Mouse (Mus musculus) kidney, adult 2 months (tissue): ENCODE measurements at regions not wholly inside any gene's neighbourhood (a gene's known extent, or its start where the extent isn't known, plus 50 kb on each side); places are given as distances from the start of the nearest gene placed in this dataset.
A peak's percentile ranks its signal among the peaks of the same experiment; 100 is the strongest.

Experiments
- DNase-seq: peaks from one replicate; pipeline ENCODE4 v3.0.0; 2021
- H3K27ac ChIP-seq: fragments of 200-500 bp; 2 replicates; pipeline ENCODE4 v1.5.1; 2012; ENCODE audit warnings: low read depth, low read length, control low read depth, inconsistent platforms; ENCODE audit not compliant: insufficient read depth
- H3K27me3 ChIP-seq: fragments of 200-500 bp; replicated peaks from 2 replicates; pipeline ENCODE4 v1.6.1; 2012; ENCODE audit warnings: mild to moderate bottlenecking, moderate library complexity, low read length, inconsistent platforms; ENCODE audit not compliant: control insufficient read depth, insufficient read depth
- H3K36me3 ChIP-seq: fragments of 200-500 bp; 2 replicates; pipeline ENCODE4 v1.6.1; 2012; ENCODE audit warnings: mild to moderate bottlenecking, moderate library complexity, low read length, inconsistent platforms; ENCODE audit not compliant: control insufficient read depth, insufficient read depth
- H3K4me1 ChIP-seq: fragments of 200-500 bp; 2 replicates; pipeline ENCODE4 v1.6.1; 2011; ENCODE audit warnings: low read length; ENCODE audit not compliant: control insufficient read depth, insufficient read depth
- H3K4me3 ChIP-seq: fragments of 200-500 bp; 2 replicates; pipeline ENCODE4 v1.5.1; 2011; ENCODE audit warnings: mild to moderate bottlenecking, low read depth, low read length, control low read depth; ENCODE audit not compliant: insufficient read depth
- CTCF ChIP-seq: fragments of 200-500 bp; conservative IDR thresholded peaks from 2 replicates; pipeline ENCODE4 v1.5.1; 2011; ENCODE audit warnings: low read depth, mild to moderate bottlenecking, control low read depth, low read length, moderate library complexity, mixed read lengths; ENCODE audit not compliant: insufficient read depth, insufficient read length
- POLR2A ChIP-seq: fragments of 200-500 bp; IDR thresholded peaks from one replicate; pipeline ENCODE4 v1.6.1; 2011; ENCODE audit warnings: low read depth, low read length, control low read depth
- WGBS: fragments of 180-500 bp; shearing (Covaris S2); methylation state at CpG from one replicate; pipeline ENCODE4 v1.1.7; 2018; 5-methylcytosine and 5-hydroxymethylcytosine counted together

DNA sequence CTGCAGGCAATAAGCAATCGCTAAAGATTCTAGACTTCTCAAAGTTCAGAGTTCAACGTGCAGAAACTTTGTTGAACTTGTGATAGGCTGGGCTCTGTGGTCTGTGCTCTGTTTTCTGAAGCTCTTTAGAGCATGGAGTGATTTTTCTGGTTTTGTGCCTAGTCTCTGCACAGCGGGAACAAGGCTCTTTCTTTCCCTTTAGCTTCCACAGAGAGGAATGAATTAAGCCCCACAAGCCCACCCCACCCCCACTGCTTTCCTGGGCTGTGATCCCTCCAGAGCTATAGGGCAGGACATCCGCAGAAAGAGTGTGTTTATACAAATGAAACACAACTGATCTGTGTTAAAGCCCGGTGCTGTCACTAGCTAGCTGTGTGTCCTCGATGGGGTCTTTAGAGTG is 264.3 kb downstream of the Tcf7l2 start:
- Histone ChIP-seq H3K36me3 (no peaks in the 10 kb centered on the region), H3K4me3 (no peak overlapping the region), H3K4me1 (no peaks in the 10 kb centered on the region), H3K27me3 (no peaks in the 10 kb centered on the region; the same call in 1 of the 2 replicates), H3K27ac (no peak overlapping the region)
- no peak for TF ChIP-seq CTCF
- no peak for TF ChIP-seq POLR2A
- DNase-seq = no peak
- 56% methylated on average over 6 of the region's 6 CpGs for WGBS

- Histone ChIP-seq H3K36me3 (no peaks in the 10 kb centered on the region), H3K4me3 (no peak overlapping the region), H3K27ac (no peak overlapping the region), H3K4me1 (no peaks in the 10 kb centered on the region), H3K27me3 (no peaks in the 10 kb centered on the region; the same call in 1 of the 2 replicates)
- TF ChIP-seq POLR2A (no peak), CTCF (0 out of 2 replicates have a peak, but pooled peaks have one; percentile 24)
- no peak for DNase-seq
- over 99% methylated on average over 5 of the region's 5 CpGs for WGBS
Observed at GRCm38 (mm10) chr19:56007433-56007832, 265.8 kb downstream of the Tcf7l2 start.

DNA sequence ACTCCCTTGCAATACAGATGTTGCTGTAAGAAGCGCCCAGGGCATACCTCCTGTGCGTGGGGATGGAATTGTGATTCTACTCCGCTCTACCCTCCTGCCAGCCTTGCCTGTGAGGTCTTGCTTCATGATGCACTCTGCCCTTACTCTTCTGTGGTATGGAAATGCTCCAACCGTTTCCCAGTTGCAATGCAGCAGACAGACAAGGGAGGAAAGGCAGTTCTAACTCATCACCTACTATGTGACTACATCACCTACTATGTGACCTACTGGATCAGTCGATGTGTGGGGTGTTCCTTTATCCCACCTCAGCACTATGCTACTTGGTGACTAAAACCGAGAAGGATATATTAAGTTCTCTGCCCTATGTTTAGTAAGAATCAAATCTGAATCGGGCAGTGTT is 269.1 kb downstream of the Tcf7l2 start:
- Histone ChIP-seq H3K36me3 (no peaks in the 10 kb centered on the region), H3K4me3 (no peak overlapping the region), H3K27ac (no peak overlapping the region), H3K4me1 (no peaks in the 10 kb centered on the region), H3K27me3 (no peaks in the 10 kb centered on the region; the same call in 1 of the 2 replicates)
- TF ChIP-seq POLR2A = no peak
- TF ChIP-seq CTCF = no peak
- no peak for DNase-seq
- WGBS = 93% methylated on average over 7 of the region's 7 CpGs

DNA sequence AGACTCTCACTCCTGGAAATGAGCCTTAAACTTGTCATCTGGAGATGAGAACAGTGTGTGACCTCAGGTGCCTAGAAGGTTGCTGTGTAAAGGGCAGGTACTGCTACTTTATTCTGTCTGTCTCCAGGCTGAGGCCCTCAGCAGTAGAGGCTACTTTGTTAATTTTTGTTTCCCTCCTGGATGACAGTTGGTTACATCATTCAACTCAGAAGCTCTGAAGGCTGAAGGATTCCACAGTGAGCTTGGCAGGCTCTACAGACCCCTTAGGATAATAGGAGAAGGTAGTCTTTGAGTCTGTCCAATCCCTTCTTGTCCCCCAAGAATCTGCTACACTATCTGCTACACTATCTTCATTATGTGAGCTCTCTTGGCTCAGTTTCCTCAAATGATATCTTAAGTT is 269.7 kb downstream of the Tcf7l2 start:
- Histone ChIP-seq H3K4me1 (no peaks in the 10 kb centered on the region), H3K4me3 (no peak overlapping the region), H3K27ac (no peak overlapping the region), H3K27me3 (no peaks in the 10 kb centered on the region; the same call in 1 of the 2 replicates), H3K36me3 (no peaks in the 10 kb centered on the region)
- DNase-seq = no peak
- TF ChIP-seq POLR2A = no peak
- no peak for TF ChIP-seq CTCF

DNA sequence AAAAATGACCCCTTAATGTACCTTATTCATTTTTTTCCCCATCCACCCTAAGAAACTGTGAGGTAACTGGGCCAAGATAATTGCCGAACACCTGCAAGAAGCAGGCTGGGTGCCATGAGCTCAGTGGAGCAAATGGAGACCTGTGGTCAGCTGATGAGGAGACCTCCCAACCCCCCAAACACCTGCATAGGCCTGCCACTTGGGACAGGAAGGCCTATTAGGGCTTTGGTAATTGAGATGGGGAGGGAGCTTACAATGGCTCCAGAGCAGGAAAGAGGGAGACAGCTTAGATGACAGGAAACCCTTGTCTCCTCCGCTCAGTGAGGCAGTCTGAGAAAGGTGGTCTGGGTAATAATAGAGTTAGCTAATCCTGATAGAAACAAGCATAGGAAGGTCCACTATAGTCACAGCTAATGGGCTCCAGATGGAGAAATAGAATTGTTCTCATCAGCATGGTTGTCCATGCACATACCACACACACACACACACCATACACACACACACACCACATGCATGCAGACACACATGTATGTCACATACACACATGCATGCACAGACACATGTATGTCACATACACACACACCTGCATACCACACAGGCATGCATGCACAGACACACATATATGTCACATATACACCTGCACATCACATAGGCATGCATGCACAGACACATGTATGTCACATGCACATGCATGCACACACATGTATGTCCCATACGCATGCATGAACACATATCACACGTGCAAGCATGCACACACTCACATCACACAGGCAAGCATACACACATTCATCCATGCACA is 270.2 kb upstream of the Habp2 start:
- no peaks in the 10 kb centered on the region for H3K27me3 ChIP-seq
- TF ChIP-seq CTCF = no peak
- TF ChIP-seq POLR2A = no peak
- no peak overlapping the region for H3K4me3 ChIP-seq
- 88% methylated on average over 4 of the region's 4 CpGs for WGBS
- DNase-seq = no peak
- H3K27ac ChIP-seq = no peak overlapping the region
- no peaks in the 10 kb centered on the region for H3K4me1 ChIP-seq
- no peaks in the 10 kb centered on the region for H3K36me3 ChIP-seq

DNA sequence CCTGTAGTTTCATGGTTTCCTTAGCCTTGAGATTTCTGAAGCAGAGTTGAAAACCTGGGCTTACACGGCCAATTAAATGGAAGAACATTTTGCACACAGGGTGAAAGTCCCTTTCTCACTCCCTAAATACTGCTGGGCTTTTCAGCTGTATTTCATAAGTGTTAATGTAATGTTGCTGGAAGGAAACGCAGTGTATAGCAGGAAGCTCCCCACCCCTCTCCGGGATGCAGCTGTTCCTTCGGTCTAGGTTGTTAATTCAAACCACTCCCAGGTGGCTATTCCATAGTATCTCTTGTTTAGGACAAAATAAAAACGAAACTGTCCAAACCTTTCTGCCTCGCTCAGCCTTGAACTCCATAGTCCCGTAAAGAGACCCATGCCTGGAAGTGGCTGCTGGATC is 269.4 kb upstream of the Habp2 start:
- Histone ChIP-seq H3K27ac (no peak overlapping the region), H3K36me3 (no peaks in the 10 kb centered on the region), H3K4me3 (no peak overlapping the region), H3K27me3 (no peaks in the 10 kb centered on the region), H3K4me1 (no peaks in the 10 kb centered on the region)
- TF ChIP-seq CTCF (no peak), POLR2A (no peak)
- 55% methylated on average over 7 of the region's 7 CpGs for whole genome bisulfite sequencing
- DNase-seq = no peak

DNA sequence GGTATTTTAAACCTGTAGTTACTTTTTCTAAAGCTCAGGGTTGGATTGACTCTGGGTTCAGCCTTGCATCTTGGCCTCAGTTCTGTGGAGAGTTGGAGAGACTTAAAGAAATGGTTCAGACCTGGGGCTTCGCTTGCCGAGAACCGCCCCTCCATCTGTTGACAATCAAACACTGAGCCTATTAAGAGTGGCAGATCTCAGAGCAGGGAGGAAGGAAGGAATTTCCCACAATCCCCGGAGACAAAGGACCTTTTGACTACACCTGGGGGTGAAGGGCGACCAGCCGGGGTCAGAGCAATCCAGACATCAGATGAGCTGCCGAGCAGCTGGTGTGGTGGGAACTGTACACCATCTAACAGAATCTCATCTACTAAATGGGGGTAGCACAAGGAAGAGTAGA is 267.8 kb upstream of the Habp2 start:
- TF ChIP-seq CTCF = no peak
- TF ChIP-seq POLR2A = no peak
- DNase-seq = no peak
- Histone ChIP-seq H3K27me3 (no peaks in the 10 kb centered on the region), H3K27ac (no peak overlapping the region), H3K4me3 (no peak overlapping the region), H3K36me3 (no peaks in the 10 kb centered on the region), H3K4me1 (no peaks in the 10 kb centered on the region)
- WGBS = 80% methylated on average over 7 of the region's 7 CpGs
